Mouse (Mus musculus) CH12.LX (cell line): ENCODE data around the gene Birc2. TPM values are rescaled to one million over a fixed set of nuclear protein-coding genes. Genes with fewer than 3 reads are reported as not detected.

Source experiments
- DNase-seq: peaks from one replicate; pipeline ENCODE4 v3.0.0-alpha.2; 2013; ENCODE audit errors: extremely low read depth
- H3K27ac ChIP-seq: 2 replicates; pipeline ENCODE4 v1.5.1; 2012; ENCODE audit warnings: low read depth, mild to moderate bottlenecking, control low read depth, moderate library complexity; ENCODE audit not compliant: insufficient read depth
- H3K27me3 ChIP-seq: replicated peaks from 2 replicates; pipeline ENCODE3; 2012; ENCODE audit warnings: inconsistent platforms
- H3K36me3 ChIP-seq, 2 experiments: replicated peaks in 1 of 2; 2 replicates each; pipeline versions ENCODE3 to v1.6.1; 2012; ENCODE audit warnings: inconsistent platforms in 1 of 2, low read length in 1 of 2, mild to moderate bottlenecking in 1 of 2, mixed read lengths in 1 of 2, moderate library complexity in 1 of 2; ENCODE audit not compliant: control insufficient read depth in 1 of 2, insufficient read depth in 1 of 2
- H3K4me1 ChIP-seq, 2 experiments: 2 replicates each; pipeline ENCODE4 v1.6.1; 2012; ENCODE audit warnings: inconsistent platforms in 1 of 2, moderate library complexity in 1 of 2; ENCODE audit not compliant: insufficient read depth in 2 of 2, control insufficient read depth in 1 of 2
- H3K4me2 ChIP-seq: 2 replicates; pipeline ENCODE4 v1.6.1; 2012; ENCODE audit warnings: low read depth, mild to moderate bottlenecking, control low read depth; ENCODE audit not compliant: poor library complexity, insufficient read depth, severe bottlenecking
- H3K4me3 ChIP-seq, 3 experiments: fragments of 150-350 bp in 1 of 3; sonication (generic) in 1 of 3; replicated peaks in 1 of 3; 2 replicates each; pipeline versions ENCODE3 to v1.5.1; 2011 to 2012; ENCODE audit warnings: low read depth in 2 of 3, low read length in 2 of 3, mild to moderate bottlenecking in 2 of 3, moderate library complexity in 2 of 3, control low read depth in 1 of 3, improper control_type of control experiment in 1 of 3, inconsistent platforms in 1 of 3, mixed read lengths in 1 of 3; ENCODE audit not compliant: poor library complexity in 1 of 3
- H3K79me2 ChIP-seq: replicated peaks from 2 replicates; pipeline ENCODE4 v1.6.1; 2012; ENCODE audit warnings: mild to moderate bottlenecking, moderate library complexity; ENCODE audit not compliant: control insufficient read depth, poor library complexity, insufficient read depth, severe bottlenecking; ENCODE audit errors: extremely low read depth
- H3K9ac ChIP-seq: 2 replicates; pipeline ENCODE4 v1.6.1; 2012; ENCODE audit warnings: low read depth, mild to moderate bottlenecking, control low read depth, moderate library complexity; ENCODE audit not compliant: insufficient read depth
- H3K9me3 ChIP-seq: replicated peaks from 2 replicates; pipeline ENCODE3; 2012; ENCODE audit warnings: low read length, inconsistent platforms, mixed read lengths
- BHLHE40 ChIP-seq: IDR thresholded peaks from 2 replicates; pipeline ENCODE4 v1.6.1; 2011; ENCODE audit warnings: mild to moderate bottlenecking, low read depth, low read length, improper control_type of control experiment
- CTCF ChIP-seq, 2 experiments: IDR thresholded peaks in 1 of 2; conservative IDR thresholded peaks in 1 of 2; 2 replicates each; pipeline ENCODE4 v1.5.1; 2011 to 2012; ENCODE audit warnings: low read depth in 2 of 2, low read length in 2 of 2, improper control_type of control experiment in 1 of 2, inconsistent platforms in 1 of 2, mild to moderate bottlenecking in 1 of 2, moderate library complexity in 1 of 2
- ELF1 ChIP-seq: IDR thresholded peaks from 2 replicates; pipeline ENCODE4 v1.6.1; 2014; ENCODE audit warnings: low read depth, mild to moderate bottlenecking, inconsistent platforms, low read length, improper control_type of control experiment
- EP300 ChIP-seq: IDR thresholded peaks from 2 replicates; pipeline ENCODE4 v1.6.1; 2011; ENCODE audit warnings: low read length, improper control_type of control experiment
- ETS1 ChIP-seq: conservative IDR thresholded peaks from 2 replicates; pipeline ENCODE4 v1.6.1; 2012; ENCODE audit warnings: low read depth, mild to moderate bottlenecking, inconsistent platforms, low read length, improper control_type of control experiment, moderate library complexity
- HCFC1 ChIP-seq: IDR thresholded peaks from 2 replicates; pipeline ENCODE4 v1.6.1; 2012; ENCODE audit warnings: low read depth, mild to moderate bottlenecking, inconsistent platforms, low read length, improper control_type of control experiment
- IRF4 ChIP-seq: IDR thresholded peaks from 2 replicates; pipeline ENCODE4 v1.6.1; 2014; ENCODE audit warnings: low read depth, mild to moderate bottlenecking, inconsistent platforms, low read length, improper control_type of control experiment
- JUND ChIP-seq: conservative IDR thresholded peaks from 2 replicates; pipeline ENCODE4 v1.6.1; 2011; ENCODE audit warnings: low read depth, low read length, improper control_type of control experiment
- KAT2A ChIP-seq: IDR thresholded peaks from 2 replicates; pipeline ENCODE4 v1.6.1; 2012; ENCODE audit warnings: low read length, improper control_type of control experiment, inconsistent platforms; ENCODE audit not compliant: insufficient replicate concordance
- MAFK ChIP-seq: IDR thresholded peaks from 2 replicates; pipeline ENCODE4 v1.6.1; 2011; ENCODE audit warnings: low read length, improper control_type of control experiment; ENCODE audit not compliant: insufficient replicate concordance
- MAZ ChIP-seq: IDR thresholded peaks from 2 replicates; pipeline ENCODE4 v1.6.1; 2012; ENCODE audit warnings: low read depth, mild to moderate bottlenecking, inconsistent platforms, low read length, improper control_type of control experiment, moderate library complexity
- MEF2A ChIP-seq: IDR thresholded peaks from 2 replicates; pipeline ENCODE4 v1.6.1; 2014; ENCODE audit warnings: low read depth, mild to moderate bottlenecking, inconsistent platforms, low read length, improper control_type of control experiment, borderline replicate concordance
- MXI1 ChIP-seq: IDR thresholded peaks from 2 replicates; pipeline ENCODE4 v1.6.1; 2011; ENCODE audit warnings: mild to moderate bottlenecking, low read depth, low read length, improper control_type of control experiment
- MYC ChIP-seq: IDR thresholded peaks from 2 replicates; pipeline ENCODE4 v1.6.1; 2011; ENCODE audit warnings: low read depth, mild to moderate bottlenecking, improper control_type of control experiment, low read length
- NELFE ChIP-seq: IDR thresholded peaks from 2 replicates; pipeline ENCODE4 v1.6.1; 2011; ENCODE audit warnings: low read depth, low read length, improper control_type of control experiment
- NRF1 ChIP-seq: IDR thresholded peaks from 2 replicates; pipeline ENCODE4 v1.6.1; 2014; ENCODE audit warnings: low read depth, mild to moderate bottlenecking, inconsistent platforms, low read length, improper control_type of control experiment, moderate library complexity
- PAX5 ChIP-seq: IDR thresholded peaks from 2 replicates; pipeline ENCODE4 v1.6.1; 2012; ENCODE audit warnings: low read length, inconsistent platforms, mixed read lengths
- POLR2A ChIP-seq: IDR thresholded peaks from 2 replicates; pipeline ENCODE4 v1.6.1; 2011; ENCODE audit warnings: low read depth, mild to moderate bottlenecking, improper control_type of control experiment, low read length
- RCOR1 ChIP-seq: conservative IDR thresholded peaks from 2 replicates; pipeline ENCODE4 v1.6.1; 2012; ENCODE audit warnings: low read depth, mild to moderate bottlenecking, inconsistent platforms, low read length, improper control_type of control experiment
- SIN3A ChIP-seq: IDR thresholded peaks from 2 replicates; pipeline ENCODE4 v1.6.1; 2012; ENCODE audit warnings: low read length, improper control_type of control experiment, inconsistent platforms
- SMC3 ChIP-seq: IDR thresholded peaks from 2 replicates; pipeline ENCODE4 v1.6.1; 2011; ENCODE audit warnings: low read depth, low read length, improper control_type of control experiment
- TBP ChIP-seq: conservative IDR thresholded peaks from 2 replicates; pipeline ENCODE4 v1.6.1; 2011; ENCODE audit warnings: low read depth, low read length, improper control_type of control experiment
- TCF12 ChIP-seq: IDR thresholded peaks from 2 replicates; pipeline ENCODE4 v1.6.1; 2014; ENCODE audit warnings: low read depth, mild to moderate bottlenecking, inconsistent platforms, low read length, improper control_type of control experiment
- UBTF ChIP-seq: IDR thresholded peaks from 2 replicates; pipeline ENCODE4 v1.6.1; 2012; ENCODE audit warnings: low read depth, mild to moderate bottlenecking, inconsistent platforms, low read length, improper control_type of control experiment, moderate library complexity
- USF1 ChIP-seq: IDR thresholded peaks from 2 replicates; pipeline ENCODE4 v1.6.1; 2014; ENCODE audit warnings: low read depth, mild to moderate bottlenecking, inconsistent platforms, low read length, improper control_type of control experiment
- USF2 ChIP-seq: conservative IDR thresholded peaks from 2 replicates; pipeline ENCODE4 v1.6.1; 2011; ENCODE audit warnings: low read depth, low read length, improper control_type of control experiment
- ZC3H11A ChIP-seq: IDR thresholded peaks from 2 replicates; pipeline ENCODE4 v1.6.1; 2012; ENCODE audit warnings: low read depth, mild to moderate bottlenecking, inconsistent platforms, low read length, improper control_type of control experiment
- ZKSCAN1 ChIP-seq: IDR thresholded peaks from 2 replicates; pipeline ENCODE4 v1.6.1; 2012; ENCODE audit warnings: low read depth, inconsistent platforms, low read length, improper control_type of control experiment, borderline replicate concordance
- ZMIZ1 ChIP-seq: IDR thresholded peaks from 2 replicates; pipeline ENCODE4 v1.6.1; 2012; ENCODE audit warnings: low read depth, mild to moderate bottlenecking, inconsistent platforms, low read length, improper control_type of control experiment
- ZNF384 ChIP-seq: IDR thresholded peaks from 2 replicates; pipeline ENCODE4 v1.6.1; 2012; ENCODE audit warnings: low read depth, low read length, improper control_type of control experiment, inconsistent platforms
- dilution Hi-C: fragments of 300-500 bp; cut with MboI; formaldehyde crosslinking; loops from 2 replicates; pipeline ENCODE4 v1.14.3; 2020; ENCODE audit warnings: low sequenced_read_pairs; ENCODE audit not compliant: extremely low pct_unique_long_range_greater_than_20kb, extremely low pct_ligation_motif_present
- in situ Hi-C: fragments of 300-500 bp; cut with MboI; formaldehyde crosslinking; loops from 3 replicates; pipeline ENCODE4 v1.14.3; 2019; ENCODE audit warnings: low sequenced_read_pairs, low pct_ligation_motif_present, low pct_unique_long_range_greater_than_20kb, mixed read lengths
- polyA plus RNA-seq: library from polyadenylated mRNA; unstranded; fragments of >175 nt; gene quantifications from 2 replicates; pipeline ENCODE4 v1.2.1, GENCODE M21; 2012; ENCODE audit warnings: low read depth; ENCODE audit not compliant: insufficient read length
- total RNA-seq, 2 experiments: library from RNA; depleted of rRNA; stranded (reverse); fragments of 300-350 nt in 1 of 2; fragments of >200 nt in 1 of 2; gene quantifications; 2 replicates each; pipeline ENCODE4 v1.2.3; 2012 to 2014

The Birc2 gene
- total and polyA plus RNA-seq, 3 experiments = 43.4 to 134 (median 94.7) TPM

GRCm38 (mm10) chr9:7788411-7788810 lies 48.5 kb downstream of the Birc2 start:
- H3K9me3 ChIP-seq = no peaks in the 10 kb centered on the region
- dilution Hi-C loops (no loop called here), in situ Hi-C loops (no loop called here)
- no peak overlapping the region for H3K9ac ChIP-seq
- H3K27ac ChIP-seq = no peak overlapping the region
- TF ChIP-seq TCF12 = no peak
- no peak for TF ChIP-seq IRF4
- no peak for TF ChIP-seq MEF2A
- no peak for TF ChIP-seq KAT2A
- no peak for TF ChIP-seq SIN3A
- no peak for TF ChIP-seq UBTF
- no peak for TF ChIP-seq MXI1
- TF ChIP-seq EP300 = no peak
- no peak for TF ChIP-seq JUND
- no peak for TF ChIP-seq ZMIZ1
- no peak for TF ChIP-seq BHLHE40
- no peak for TF ChIP-seq SMC3
- no peak for TF ChIP-seq MYC
- no peak for TF ChIP-seq NELFE
- TF ChIP-seq MAZ = no peak
- TF ChIP-seq MAFK = no peak
- no peak for TF ChIP-seq USF2
- TF ChIP-seq ELF1 = no peak
- no peak for TF ChIP-seq ETS1
- TF ChIP-seq USF1 = no peak
- peaks cover 3 to 24% of the 10 kb centered on the region in 2 experiments; a peak in 3 of 4 replicates for H3K4me1 ChIP-seq
- H3K79me2 ChIP-seq = peaks cover 8% of the 10 kb centered on the region; the same call in 1 of the 2 replicates
- H3K27me3 ChIP-seq = no peaks in the 10 kb centered on the region
- H3K36me3 ChIP-seq = peaks cover 77 to 93% of the 10 kb centered on the region in 2 experiments
- DNase-seq = no peak
- no peak overlapping the region for H3K4me2 ChIP-seq
- no peak overlapping the region for H3K4me3 ChIP-seq

GRCm38 (mm10) chr9:7786086-7786485 lies 50.8 kb downstream of the Birc2 start:
- TF ChIP-seq EP300 (no peak), ZKSCAN1 (no peak), ZNF384 (no peak), POLR2A (no peak), PAX5 (no peak), SIN3A (no peak), HCFC1 (no peak), NELFE (no peak), MYC (no peak), MXI1 (no peak), ZC3H11A (no peak), KAT2A (no peak), IRF4 (no peak), CTCF (conservative IDR thresholded peaks at IDR 0.05 in 1 of 2, IDR thresholded peaks at IDR 0.05 in 1 of 2; ENCODE audit: low read depth in 2 of 2, low read length in 2 of 2) (no peak), MEF2A (no peak), NRF1 (no peak), TBP (no peak), RCOR1 (no peak)
- Histone ChIP-seq H3K79me2 (peaks cover 8% of the 10 kb centered on the region), H3K4me1 (peaks cover 3 to 24% of the 10 kb centered on the region in 2 experiments; a peak in 3 of 4 replicates), H3K9me3 (no peaks in the 10 kb centered on the region), H3K4me3 (no peak overlapping the region), H3K36me3 (peaks cover 77 to 95% of the 10 kb centered on the region in 2 experiments), H3K27me3 (no peaks in the 10 kb centered on the region), H3K4me2 (no peak overlapping the region), H3K9ac (no peak overlapping the region), H3K27ac (peak overlapping the region; percentile 3; the same call in 1 of the 2 replicates)
- in situ Hi-C loops (no loop called here), dilution Hi-C loops (no loop called here)
- no peak for DNase-seq
